Mouse (Mus musculus) naive thymus-derived CD4-positive, alpha-beta T cell, adult 2 months (primary cell): Measurements from ENCODE around the gene Rfc3.
"Not testable (repeated sequence)": the region's sequence is repeated elsewhere in the genome, so short reads cannot be mapped to it uniquely, and the experiment has no call there.

Source experiments
- DNase-seq: peaks from one replicate; pipeline ENCODE4 v3.0.0-alpha.2; 2011; ENCODE audit warnings: low read depth

The Rfc3 gene

DNA sequence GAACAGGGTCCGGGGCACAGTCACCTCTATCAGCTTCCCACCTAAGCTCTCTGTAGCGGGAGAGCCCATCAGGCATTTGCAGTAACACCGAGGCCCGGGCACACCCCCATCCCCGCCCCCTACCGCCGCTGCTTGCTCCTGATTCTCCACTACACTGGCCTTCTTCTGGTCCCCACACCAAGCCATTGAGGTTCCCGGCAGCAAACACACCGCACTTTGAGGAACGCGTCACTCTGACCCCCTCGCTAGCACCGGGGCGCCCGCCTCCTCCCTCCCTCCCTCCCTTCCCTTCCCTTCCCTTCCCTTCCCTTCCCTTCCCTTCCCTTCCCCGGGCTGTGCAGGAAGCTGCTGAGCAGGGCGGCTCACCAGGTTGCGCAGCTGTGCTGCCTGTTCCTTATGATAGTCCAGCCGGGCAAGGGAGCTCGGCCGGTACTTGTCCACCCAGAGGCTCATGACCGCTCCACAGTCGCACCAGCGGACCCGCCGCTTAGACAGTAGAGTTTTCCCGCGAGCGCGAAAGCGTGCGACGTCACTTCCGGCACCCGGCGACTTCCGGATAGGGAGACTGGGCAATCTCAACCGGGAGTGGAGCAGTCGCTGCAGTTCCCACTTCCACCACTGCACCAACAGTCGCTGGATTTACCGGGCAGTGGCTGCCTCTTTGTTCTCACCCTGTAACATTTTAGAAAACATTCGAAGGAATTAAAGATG is at the start of gene Rfc3:
TSS of gene Rfc3 (minus strand) at position 543 of the 711 bp plus-strand sequence.
- peak; percentile 95 for DNase-seq

- not testable (repeated sequence) for DNase-seq
These were observed 42.6 kb upstream of the Rfc3 start for GRCm38 (mm10) chr5:151693636-151694035.

GRCm38 (mm10) chr5:151686606-151687525 is 35.8 kb upstream of the Rfc3 start:
- DNase-seq: peak; percentile 81

GRCm38 (mm10) chr5:151662207-151662606 is 11.2 kb upstream of the Rfc3 start:
- DNase-seq: no peak

DNA sequence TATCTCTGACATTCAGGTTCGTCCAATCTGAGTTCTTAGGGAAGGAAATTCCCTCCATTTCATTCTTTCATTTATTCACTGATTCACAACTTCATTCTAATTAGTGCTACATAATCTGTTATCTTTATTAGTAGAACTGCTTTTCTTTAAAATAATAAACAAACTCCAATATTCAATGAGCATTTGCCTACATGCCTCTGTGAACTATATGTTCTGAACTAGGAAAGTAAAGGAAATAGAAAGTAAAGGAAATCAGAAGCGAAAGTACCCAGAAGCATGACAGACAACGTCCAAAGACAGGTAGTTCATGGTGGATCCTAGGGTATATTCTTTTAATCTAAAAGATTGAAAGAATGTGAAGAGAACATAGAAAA is 356 bp upstream of the Rfc3 start:
- no peak for DNase-seq

DNA sequence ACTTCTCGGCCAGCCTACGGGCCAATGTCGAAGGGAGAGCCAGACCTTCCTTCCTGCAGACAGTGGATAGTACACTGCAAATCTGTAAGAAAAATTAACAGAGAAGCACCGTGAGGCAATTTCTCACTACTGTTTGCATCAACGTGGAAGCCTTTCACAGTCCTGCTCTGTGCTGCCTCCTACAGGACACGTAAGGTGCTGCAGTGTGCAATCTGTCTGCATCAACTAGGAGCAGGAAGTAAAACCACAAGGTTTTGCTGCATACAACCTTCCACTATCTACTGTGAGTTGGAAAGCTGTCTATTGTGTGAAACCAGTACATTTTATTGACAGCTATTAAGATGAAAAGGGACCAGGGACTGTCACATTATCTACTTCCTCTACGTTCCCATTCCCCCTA is 6.2 kb downstream of the Rfc3 start:
- DNase-seq: peak; percentile 43

GRCm38 (mm10) chr5:151642867-151643266 is 8.2 kb downstream of the Rfc3 start:
- DNase-seq: no peak

- no peak for DNase-seq
These were observed 8.9 kb downstream of the Rfc3 start for GRCm38 (mm10) chr5:151642102-151642501.

DNA sequence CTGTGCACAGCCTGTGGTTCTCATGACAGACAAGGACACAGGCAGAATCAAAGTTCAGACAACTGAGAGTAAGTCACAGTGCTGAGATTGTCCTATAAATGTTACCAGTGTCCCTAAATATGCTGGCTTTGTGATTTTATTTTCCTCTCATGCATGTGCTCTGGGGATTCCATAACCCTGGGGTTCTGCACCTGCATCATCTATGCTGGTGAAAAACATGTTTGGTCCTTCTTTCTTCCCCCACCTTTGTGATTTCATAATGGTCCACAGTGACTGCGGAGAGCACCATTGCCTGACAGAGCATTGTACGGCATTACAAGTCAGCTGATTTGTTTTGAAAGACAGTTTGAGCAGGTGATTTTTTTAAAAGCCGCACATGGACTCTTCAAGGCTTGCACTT is 45.1 kb downstream of the Rfc3 start, which contains the start of gene Vmn2r18:
TSS of gene Vmn2r18 (minus strand) at position 101 of the 400 bp plus-strand sequence.
- DNase-seq: no peak

GRCm38 (mm10) chr5:151601696-151602095 is 49.3 kb downstream of the Rfc3 start:
- no peak for DNase-seq
